Mouse (Mus musculus) liver, adult 2 months (tissue): ENCODE measurements around the gene Susd3.

Experiments used
- CTCF ChIP-seq: fragments of 200-500 bp; IDR thresholded peaks from 2 replicates; pipeline ENCODE4 v1.5.1; 2011; ENCODE audit warnings: low read depth, low read length, control low read depth
- POLR2A ChIP-seq: fragments of 200-500 bp; IDR thresholded peaks from 2 replicates; pipeline ENCODE4 v1.6.1; 2011; ENCODE audit warnings: low read length, control low read depth; ENCODE audit not compliant: insufficient read depth; ENCODE audit errors: extremely low read depth

DNA sequence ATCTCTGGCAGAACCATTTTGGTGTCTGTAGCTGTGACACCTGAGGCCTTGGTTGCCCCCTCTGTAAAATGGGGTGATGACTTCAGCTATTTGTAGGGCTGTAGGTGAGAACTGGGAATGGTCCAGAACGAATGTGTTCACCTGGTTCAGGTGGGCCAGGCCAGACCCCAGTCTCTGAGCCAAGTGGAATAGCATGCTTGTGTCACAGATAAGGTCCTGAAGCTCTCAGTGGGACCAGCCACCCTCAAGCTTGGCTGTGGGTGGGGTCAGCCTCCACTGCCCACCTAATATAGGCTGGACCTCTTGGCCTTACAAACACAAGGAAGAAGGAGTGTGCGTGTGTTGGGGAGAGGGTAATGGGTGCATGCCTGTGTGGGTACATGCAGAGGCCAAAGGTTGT lies 42.2 kb downstream of the Susd3 start:
- TF ChIP-seq POLR2A (no peak), CTCF (no peak)
